In genomic region chr10:117751282-117751610, GRCm38 (mm10) we compare ENCODE assay signal across 22 mouse cellular contexts.
"Had no signal": no experiment of that assay in that cellular context is flagged by ENCODE, and none has a peak within 500 bp of the region (broad histone marks: within the 10 kb centered on the region; RNA-seq: fewer than 3 reads in every experiment).

No protein-coding gene starts in this region.

- DNase-seq: heart, postnatal 10 days; heart, postnatal 14 days; heart, postnatal 36 days; heart, postnatal 4 days; kidney, adult 11 months; kidney, adult 18-20 months; kidney, adult 2 months; kidney, adult 8-10 months; kidney, adult 9 months; kidney, postnatal 10 days; kidney, postnatal 14 days; kidney, postnatal 25 days; kidney, postnatal 36 days; kidney, postnatal 4 days; layer of hippocampus, adult 9-11 months; layer of hippocampus, postnatal 36 days had no signal

- ATAC-seq: hindbrain, embryonic 16.5 days; hindbrain, postnatal 0 days; inflammation-experienced regulatory T-cells, adult 6 months; intestine, embryonic 15.5 days; intestine, embryonic 16.5 days; intestine, postnatal 0 days had no signal
